Mouse (Mus musculus): ENCODE measurements around the gene Rhox8.
"Not testable (repeated sequence)": the region's sequence is repeated elsewhere in the genome, so short reads cannot be mapped to it uniquely, and the experiment has no call there.

The Rhox8 gene

DNA sequence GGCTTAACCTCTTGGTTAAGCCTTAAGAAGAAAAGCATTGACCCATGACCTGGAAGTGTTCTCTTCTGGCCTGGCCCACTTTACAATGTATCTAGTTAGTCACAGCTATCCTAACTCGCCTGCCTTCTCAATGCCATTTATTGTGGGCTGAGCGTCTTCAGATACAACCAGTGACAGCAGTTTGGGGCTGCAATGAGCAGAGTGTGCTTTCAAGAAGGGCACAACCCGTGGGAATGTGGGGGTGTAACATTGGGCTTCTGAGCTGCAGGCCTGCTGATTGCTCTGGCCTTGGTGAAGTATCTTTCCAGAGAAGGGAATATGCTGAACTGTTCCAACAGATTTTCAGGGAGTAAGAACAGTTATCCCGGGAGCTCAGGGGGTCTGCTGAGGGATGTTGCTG, at the start of gene Rhox8:
Rhox8 (minus strand) TSS at position 101 of the 400 bp plus-strand sequence.
- no peak for DNase-seq (ENCODE audit: low read depth, low spot score)

DNA sequence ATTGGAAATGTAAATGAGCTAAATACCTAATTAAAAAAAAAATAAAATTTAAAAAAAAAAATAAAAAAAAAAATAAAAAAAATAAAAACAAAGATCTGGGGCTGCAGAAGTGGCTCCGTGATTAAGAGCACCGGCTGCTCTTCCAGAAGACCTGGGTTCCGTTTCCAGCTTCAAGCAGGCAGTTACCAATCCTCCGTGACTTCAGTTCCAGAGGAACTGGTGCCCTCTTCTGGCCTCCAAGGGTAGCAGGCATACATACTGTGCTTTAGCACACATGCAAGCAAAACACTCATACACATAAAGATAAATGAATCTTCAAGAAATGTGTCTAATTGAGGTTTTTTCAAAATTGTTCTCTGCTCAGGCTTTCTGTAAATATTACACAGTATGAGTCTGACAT, 37.6 kb upstream of the Rhox8 start:
- no peak for DNase-seq (ENCODE audit: low read depth, low spot score)

DNA sequence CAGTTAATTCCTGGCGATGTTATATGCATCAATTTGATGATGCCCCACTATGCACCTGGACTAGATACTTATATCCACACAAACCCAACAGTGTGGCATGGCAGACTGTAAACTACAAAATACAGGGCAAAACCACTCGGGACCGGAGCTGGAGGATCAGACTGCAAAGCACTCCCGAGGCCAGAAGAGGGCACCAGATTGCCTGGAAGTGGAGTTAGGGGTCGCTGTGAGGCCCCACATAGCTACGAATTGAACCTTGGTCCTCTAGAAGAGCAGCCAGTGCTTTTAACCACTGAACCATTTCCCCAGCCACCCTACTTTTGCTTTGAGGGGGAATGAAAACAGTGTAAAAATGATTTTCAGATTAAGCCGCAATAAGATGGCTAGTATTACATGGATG, 29.8 kb upstream of the Rhox8 start:
- DNase-seq (ENCODE audit: low read depth, low spot score), result no peak

DNA sequence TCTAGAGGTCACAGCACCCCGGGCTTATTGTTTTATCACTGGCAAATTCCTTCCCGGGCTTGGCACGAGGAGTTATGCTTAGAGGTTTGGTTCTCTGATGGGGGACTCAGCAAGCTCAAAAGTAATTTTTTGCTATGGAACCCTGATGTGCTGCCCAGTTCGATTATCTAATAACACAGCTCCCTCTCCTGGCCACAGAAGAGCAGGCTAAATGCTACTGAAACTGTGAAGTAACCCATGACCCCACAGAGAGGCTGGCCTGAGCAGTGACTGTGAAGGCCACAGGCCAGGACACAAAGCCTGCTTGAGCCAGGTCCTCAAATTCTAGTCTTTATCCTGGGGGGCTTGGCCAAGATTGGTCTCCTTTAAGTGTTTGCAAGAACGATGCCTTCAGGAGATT, 25.0 kb upstream of the Rhox8 start:
- DNase-seq (ENCODE audit: low read depth, low spot score), result no peak

DNA sequence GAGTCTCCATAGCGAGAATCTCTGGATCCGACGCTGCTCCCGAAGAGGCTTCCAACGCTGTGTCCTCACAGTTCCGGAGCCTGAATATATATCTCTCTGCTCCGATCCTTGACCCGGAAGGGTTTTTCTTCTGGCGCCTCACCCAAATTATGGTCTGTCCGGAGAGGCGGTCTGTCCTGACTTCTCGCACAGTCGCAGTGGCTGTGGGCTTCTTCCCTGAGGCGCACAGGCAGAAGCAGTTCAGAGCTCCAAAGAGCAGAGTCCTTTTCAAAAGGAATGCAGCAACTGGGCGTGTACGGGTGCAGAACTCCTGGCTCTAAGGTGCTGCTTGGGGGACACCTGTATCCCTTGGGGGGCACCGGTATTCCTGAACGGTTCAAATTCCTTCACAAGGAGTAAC, 22.9 kb upstream of the Rhox8 start, which contains the start of gene Rhox9:
Rhox9 (minus strand) TSS at position 101 of the 400 bp plus-strand sequence.
- not testable (repeated sequence) for DNase-seq (ENCODE audit: low read depth, low spot score)

DNA sequence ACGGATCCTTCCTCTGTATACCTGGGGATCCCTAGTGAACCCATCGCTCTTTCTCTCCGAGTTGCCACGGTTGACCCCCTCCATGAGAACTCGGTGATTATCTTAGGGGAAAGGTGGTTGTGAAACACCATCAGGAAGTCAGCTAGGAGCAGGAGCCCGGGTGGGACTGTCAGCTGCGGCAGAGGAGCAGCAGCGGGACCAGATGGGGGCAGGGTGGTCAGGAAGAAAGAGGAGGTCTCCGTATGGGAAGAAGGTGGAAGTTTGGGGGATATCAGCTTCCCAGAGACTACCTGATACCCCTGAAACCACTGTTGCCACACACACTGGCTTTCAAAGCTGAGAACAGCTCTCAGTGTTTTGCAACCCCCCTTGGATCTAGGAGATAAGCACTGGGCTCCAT, 18.4 kb upstream of the Rhox8 start, which contains the start of gene Rhox7b:
Rhox7b (minus strand) TSS at position 101 of the 400 bp plus-strand sequence.
- DNase-seq (ENCODE audit: low read depth, low spot score), result not testable (repeated sequence)

DNA sequence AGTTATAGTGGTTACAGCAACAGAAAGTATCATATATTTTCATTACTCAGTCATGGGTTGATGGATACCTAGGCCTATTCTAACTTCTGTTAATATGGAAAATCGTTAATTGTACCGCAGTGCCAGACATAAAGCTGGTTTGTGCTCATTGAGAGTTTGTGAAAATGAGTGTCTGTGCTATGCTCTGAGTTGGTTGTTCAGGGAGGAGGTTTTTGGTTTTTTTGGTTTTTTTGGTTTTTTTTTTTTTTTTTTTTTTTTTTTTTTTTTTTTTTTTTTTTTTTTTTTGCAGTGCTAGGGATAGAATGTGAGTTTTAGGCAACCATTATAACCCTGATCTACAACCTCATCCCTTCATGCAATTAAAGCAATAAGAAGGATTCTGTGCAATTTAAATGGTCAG, 7.1 kb downstream of the Rhox8 start:
- no peak for DNase-seq (ENCODE audit: low read depth, low spot score)

DNA sequence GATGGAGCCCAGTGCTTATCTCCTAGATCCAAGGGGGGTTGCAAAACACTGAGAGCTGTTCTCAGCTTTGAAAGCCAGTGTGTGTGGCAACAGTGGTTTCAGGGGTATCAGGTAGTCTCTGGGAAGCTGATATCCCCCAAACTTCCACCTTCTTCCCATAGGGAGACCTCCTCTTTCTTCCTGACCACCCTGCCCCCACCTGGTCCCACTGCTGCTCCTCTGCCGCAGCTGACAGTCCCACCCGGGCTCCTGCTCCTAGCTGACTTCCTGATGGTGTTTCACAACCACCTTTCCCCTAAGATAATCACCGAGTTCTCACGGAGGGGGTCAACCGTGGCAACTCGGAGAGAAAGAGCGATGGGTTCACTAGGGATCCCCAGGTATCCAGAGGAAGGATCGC, 47.4 kb downstream of the Rhox8 start, which contains the start of gene Rhox7a:
Rhox7a (plus strand) TSS at position 301 of the 400 bp plus-strand sequence.
- not testable (repeated sequence) for DNase-seq (ENCODE audit: low read depth, low spot score)

DNA sequence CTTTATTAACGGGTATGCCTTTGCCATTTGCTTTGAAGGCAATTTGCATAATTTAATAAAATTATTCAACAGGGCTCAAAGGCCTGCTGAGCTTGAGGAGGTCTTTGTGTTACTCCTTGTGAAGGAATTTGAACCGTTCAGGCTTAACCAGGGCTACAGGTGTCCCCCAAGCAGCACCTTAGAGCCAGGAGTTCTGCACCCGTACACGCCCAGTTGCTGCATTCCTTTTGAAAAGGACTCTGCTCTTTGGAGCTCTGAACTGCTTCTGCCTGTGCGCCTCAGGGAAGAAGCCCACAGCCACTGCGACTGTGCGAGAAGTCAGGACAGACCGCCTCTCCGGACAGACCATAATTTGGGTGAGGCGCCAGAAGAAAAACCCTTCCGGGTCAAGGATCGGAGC, 52.1 kb downstream of the Rhox8 start, which contains the start of gene Rhox6:
Rhox6 (plus strand) TSS at position 301 of the 400 bp plus-strand sequence.
- not testable (repeated sequence) for DNase-seq (ENCODE audit: low read depth, low spot score)

Measured in c-Kit-negative CD71-positive TER-119-positive erythroid progenitor cells, embryonic 14.5 days (primary cell).